ENCODE assay signal across 19 mouse cellular contexts in the genomic region with DNA sequence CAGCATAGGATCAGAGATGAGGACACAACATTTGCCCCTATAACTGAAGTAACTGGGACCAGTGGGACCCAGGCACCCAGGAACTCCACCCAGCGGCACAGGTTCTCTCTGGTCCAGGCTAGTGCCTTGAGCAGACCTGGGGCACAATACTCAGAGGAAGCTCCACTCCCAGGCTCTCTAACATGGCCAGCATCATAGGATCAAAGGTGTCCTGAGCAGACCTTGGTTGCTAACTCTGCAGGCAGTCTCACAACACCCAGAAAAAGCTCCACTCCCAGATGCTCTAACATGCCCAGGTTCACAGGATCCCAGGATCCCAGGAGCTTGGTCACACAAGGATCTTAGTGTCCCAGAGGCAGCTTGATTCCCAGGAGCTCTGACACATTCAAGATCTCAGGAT.
"Had no signal": no experiment of that assay in that cellular context is flagged by ENCODE, and none has a peak within 500 bp of the region (broad histone marks: within the 10 kb centered on the region; RNA-seq: fewer than 3 reads in every experiment).

No protein-coding gene starts in this region.

- H3K9ac ChIP-seq: liver, embryonic 14.5 days; lung, embryonic 14.5 days; midbrain, embryonic 13.5 days; neural tube, embryonic 13.5 days; neural tube, embryonic 15.5 days had no signal

- H3K27me3 ChIP-seq: midbrain, embryonic 13.5 days; neural tube, embryonic 13.5 days; neural tube, embryonic 15.5 days had no signal

- ATAC-seq: midbrain, embryonic 13.5 days; midbrain, embryonic 16.5 days had no signal

- H3K27ac ChIP-seq: liver, embryonic 14.5 days; midbrain, embryonic 10.5 days; midbrain, embryonic 13.5 days; neural tube, embryonic 13.5 days; neural tube, embryonic 15.5 days had no signal

- H3K9me3 ChIP-seq: neural tube, embryonic 13.5 days; neural tube, embryonic 15.5 days had no signal

- H3K4me3 ChIP-seq: midbrain, embryonic 10.5 days; midbrain, embryonic 13.5 days; myocyte; neural tube, embryonic 13.5 days; neural tube, embryonic 15.5 days had no signal

- DNase-seq: lung, adult 18-20 months; lung, embryonic 14.5 days; lung, postnatal 10 days; lung, postnatal 4 days; retina, postnatal 1 day; right cerebral cortex, adult 18-20 months; right cerebral cortex, postnatal 25 days; right cerebral cortex, postnatal 4 days; spleen, adult 18-20 months; thymus, adult 18-20 months; thymus, postnatal 14 days; thymus, postnatal 36 days had no signal

- H3K36me3 ChIP-seq: midbrain, embryonic 10.5 days; midbrain, embryonic 13.5 days; neural tube, embryonic 13.5 days; neural tube, embryonic 15.5 days had no signal

- H3K4me1 ChIP-seq: midbrain, embryonic 10.5 days; midbrain, embryonic 13.5 days; neural tube, embryonic 13.5 days; neural tube, embryonic 15.5 days had no signal

- H3K4me2 ChIP-seq: lung, embryonic 14.5 days; midbrain, embryonic 13.5 days; neural tube, embryonic 13.5 days; neural tube, embryonic 15.5 days had no signal
